Mouse (Mus musculus): ENCODE data around the gene Ncor1. TPM values are rescaled to one million over a fixed set of nuclear protein-coding genes. Genes with fewer than 3 reads are reported as not detected.
"Not testable (repeated sequence)": the region's sequence is repeated elsewhere in the genome, so short reads cannot be mapped to it uniquely, and the experiment has no call there.

Gene Ncor1
- polyA plus RNA-seq, 1 experiment from 2014 or later: 148 TPM

DNA sequence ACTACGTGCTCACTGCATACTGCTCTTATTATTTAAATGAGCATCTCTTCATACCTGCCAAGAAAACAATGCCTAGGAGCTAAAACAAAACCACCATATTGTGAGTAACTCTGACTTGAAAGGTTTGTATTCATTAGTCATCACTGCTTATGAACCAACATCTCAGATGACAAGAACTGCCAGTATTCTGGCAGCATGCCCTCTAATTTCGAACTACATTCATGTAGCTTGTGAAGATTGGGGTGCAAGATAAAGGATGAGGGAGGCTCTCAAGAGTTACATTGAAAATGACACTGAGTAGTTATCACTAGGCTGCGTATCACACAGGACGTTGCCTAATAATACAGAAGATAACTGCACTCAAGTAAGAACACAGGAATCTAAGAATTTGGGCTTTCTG, 126.1 kb downstream of the Ncor1 start:
- Histone ChIP-seq H3K4me3 (no peak overlapping the region), H3K4me1 (no peaks in the 10 kb centered on the region), H3K27me3 (no peaks in the 10 kb centered on the region), H3K27ac (no peak overlapping the region), H3K4me2 (no peak overlapping the region), H3K36me3 (peaks cover 83% of the 10 kb centered on the region), H3K9ac (no peak overlapping the region), H3K9me3 (no peaks in the 10 kb centered on the region)
- 82% methylated on average over 4 of the region's 4 CpGs for WGBS
- no peak for ATAC-seq (ENCODE audit: insufficient number of reproducible peaks, low FRiP score, low TSS enrichment, low read depth)

DNA sequence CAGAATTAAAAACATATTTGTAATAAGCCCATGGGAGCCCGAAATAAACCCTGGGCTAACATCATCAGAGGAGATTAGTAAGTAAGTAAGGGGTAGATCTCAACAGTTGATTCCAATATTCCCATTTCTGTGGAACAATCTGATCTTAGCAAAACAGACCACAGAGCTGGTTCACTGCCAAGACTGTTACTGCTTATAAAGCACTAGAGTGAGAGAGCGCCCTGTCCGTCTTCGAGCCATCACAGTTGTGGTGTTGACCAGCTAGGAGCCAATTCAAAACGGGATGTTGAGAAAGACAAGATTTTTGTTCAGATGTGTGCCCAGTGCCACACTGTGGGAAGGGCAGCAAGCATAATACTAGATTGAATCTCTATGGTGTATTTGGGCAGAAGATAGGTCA, 127.2 kb downstream of the Ncor1 start:
- Histone ChIP-seq H3K9me3 (no peaks in the 10 kb centered on the region), H3K9ac (no peak overlapping the region), H3K4me1 (no peaks in the 10 kb centered on the region), H3K27me3 (no peaks in the 10 kb centered on the region), H3K4me3 (no peak overlapping the region), H3K4me2 (no peak overlapping the region), H3K27ac (no peak overlapping the region), H3K36me3 (peaks cover 83% of the 10 kb centered on the region)
- no peak for ATAC-seq (ENCODE audit: insufficient number of reproducible peaks, low FRiP score, low TSS enrichment, low read depth)
- WGBS: 63% methylated on average over 5 of the region's 5 CpGs

DNA sequence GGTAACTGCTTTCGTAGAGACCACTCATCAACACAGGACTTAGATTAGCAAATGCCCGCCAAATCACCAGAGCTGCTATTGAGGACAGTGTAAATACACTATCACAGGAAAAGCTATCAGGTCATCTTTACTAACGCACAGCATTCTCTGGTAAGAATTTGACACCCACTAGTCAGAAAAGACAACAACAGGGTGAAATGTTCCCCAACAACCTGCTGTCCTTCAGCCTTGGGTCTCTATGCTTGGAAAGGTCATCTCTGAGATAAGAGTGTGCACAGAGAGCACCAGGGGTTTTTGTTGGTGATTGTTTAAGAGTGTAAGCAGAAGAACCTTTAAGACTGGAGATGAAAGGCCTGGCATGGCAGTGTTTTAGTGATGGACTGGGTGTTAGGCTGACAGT, 134.7 kb downstream of the Ncor1 start:
- no peak overlapping the region for H3K4me3 ChIP-seq
- H3K27me3 ChIP-seq: no peaks in the 10 kb centered on the region
- peaks cover 74% of the 10 kb centered on the region for H3K36me3 ChIP-seq
- no peaks in the 10 kb centered on the region for H3K9me3 ChIP-seq
- H3K9ac ChIP-seq: no peak overlapping the region
- 83% methylated on average over 3 of the region's 3 CpGs for WGBS
- H3K4me2 ChIP-seq: no peak overlapping the region
- ATAC-seq (ENCODE audit: insufficient number of reproducible peaks, low FRiP score, low TSS enrichment, low read depth): no peak
- H3K27ac ChIP-seq: no peak overlapping the region
- no peaks in the 10 kb centered on the region for H3K4me1 ChIP-seq

DNA sequence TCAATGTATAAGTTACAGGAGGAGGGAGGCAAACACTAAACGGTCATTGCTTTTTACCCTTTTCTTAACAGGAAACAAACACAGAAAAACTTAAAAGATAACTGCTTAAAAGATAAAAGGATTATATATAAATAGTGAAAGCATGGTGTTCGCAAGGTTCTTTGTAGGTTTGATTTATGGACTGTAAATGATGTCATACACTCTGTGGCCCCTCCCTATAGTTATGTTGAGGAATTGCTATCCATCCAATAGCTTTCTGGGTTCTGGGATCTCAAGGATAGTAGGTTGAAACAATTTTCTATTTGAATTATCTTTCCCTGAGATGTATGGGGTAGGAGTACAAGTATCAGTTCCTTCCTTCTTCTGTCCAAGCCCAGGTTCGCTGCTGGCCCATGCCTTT, 138.2 kb downstream of the Ncor1 start:
- Histone ChIP-seq H3K9ac (no peak overlapping the region), H3K9me3 (no peaks in the 10 kb centered on the region), H3K4me3 (no peak overlapping the region), H3K4me1 (no peaks in the 10 kb centered on the region), H3K27me3 (no peaks in the 10 kb centered on the region), H3K36me3 (peaks cover 73% of the 10 kb centered on the region), H3K4me2 (no peak overlapping the region), H3K27ac (no peak overlapping the region)
- ATAC-seq (ENCODE audit: insufficient number of reproducible peaks, low FRiP score, low TSS enrichment, low read depth): no peak
- WGBS: 77% methylated on average over 3 of the region's 3 CpGs

DNA sequence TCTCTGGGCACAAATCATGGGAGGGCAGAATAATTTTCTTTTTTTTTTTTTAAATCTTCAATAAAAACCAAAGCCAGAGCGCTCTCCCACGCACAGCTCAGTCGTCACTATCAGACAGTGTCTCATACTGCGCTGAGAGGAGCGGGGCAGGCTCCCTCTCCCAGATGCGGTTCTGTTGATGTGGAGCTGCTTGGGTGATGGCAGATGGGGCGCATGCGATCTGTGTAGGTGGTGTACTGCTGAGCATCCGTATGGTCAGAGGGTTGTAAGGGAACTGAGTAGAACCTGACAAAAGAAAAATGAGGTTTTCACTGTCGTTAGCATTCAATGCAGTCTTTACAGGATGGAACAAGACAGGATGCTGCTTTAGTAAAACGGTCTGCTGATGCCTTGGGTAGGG, 140.6 kb downstream of the Ncor1 start:
- Histone ChIP-seq H3K9ac (no peak overlapping the region), H3K36me3 (peaks cover 81% of the 10 kb centered on the region), H3K4me1 (no peaks in the 10 kb centered on the region), H3K4me3 (no peak overlapping the region), H3K4me2 (no peak overlapping the region), H3K27ac (no peak overlapping the region), H3K9me3 (no peaks in the 10 kb centered on the region), H3K27me3 (no peaks in the 10 kb centered on the region)
- 87% methylated on average over 11 of the region's 11 CpGs for WGBS
- ATAC-seq (ENCODE audit: insufficient number of reproducible peaks, low FRiP score, low TSS enrichment, low read depth): no peak

DNA sequence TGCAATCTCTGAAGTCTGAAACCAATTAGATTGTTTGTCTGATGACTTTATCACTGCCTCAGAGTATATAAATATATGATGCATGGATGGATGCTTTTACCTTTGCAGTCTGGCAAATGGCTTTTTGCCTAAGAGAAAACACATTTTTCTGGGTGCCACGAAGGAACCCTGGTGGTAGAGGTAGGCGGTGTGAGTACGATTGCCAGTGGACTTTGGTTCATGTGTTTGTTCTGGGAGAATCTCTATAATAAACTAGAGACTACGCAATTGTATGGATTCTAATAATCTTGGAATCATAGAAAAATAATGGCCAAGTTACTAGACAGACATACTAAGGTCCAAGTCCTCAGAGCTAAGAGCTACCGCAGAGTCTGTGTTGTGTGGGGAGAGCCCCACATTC, 143.4 kb downstream of the Ncor1 start:
- H3K27ac ChIP-seq: no peak overlapping the region
- H3K4me1 ChIP-seq: no peaks in the 10 kb centered on the region
- peaks cover 73% of the 10 kb centered on the region for H3K36me3 ChIP-seq
- H3K9me3 ChIP-seq: no peaks in the 10 kb centered on the region
- no peak for ATAC-seq (ENCODE audit: insufficient number of reproducible peaks, low FRiP score, low TSS enrichment, low read depth)
- H3K27me3 ChIP-seq: no peaks in the 10 kb centered on the region
- H3K4me3 ChIP-seq: no peak overlapping the region
- 93% methylated on average over 5 of the region's 5 CpGs for WGBS
- no peak overlapping the region for H3K9ac ChIP-seq
- H3K4me2 ChIP-seq: no peak overlapping the region

DNA sequence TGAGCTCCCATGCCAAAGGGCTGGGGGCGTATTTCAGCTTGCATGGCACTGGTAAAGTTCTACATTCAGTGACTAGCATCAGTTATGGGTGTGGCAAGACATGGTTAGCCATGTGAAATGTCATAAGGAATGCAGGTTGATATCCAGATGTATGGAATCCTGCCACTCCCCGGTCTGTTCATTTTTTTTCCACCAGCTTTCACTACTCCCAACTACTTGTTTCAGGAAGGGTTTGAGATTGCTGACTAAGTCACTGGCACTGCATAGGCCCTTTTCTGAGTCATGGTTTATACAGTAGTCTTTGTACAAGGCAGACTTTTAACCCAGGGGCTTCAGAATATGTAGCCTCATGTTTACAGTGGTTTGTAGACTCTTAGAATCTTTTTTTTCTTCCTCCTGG, 149.0 kb downstream of the Ncor1 start:
- Histone ChIP-seq H3K36me3 (peaks cover 40% of the 10 kb centered on the region), H3K4me3 (no peak overlapping the region), H3K27me3 (no peaks in the 10 kb centered on the region), H3K27ac (no peak overlapping the region), H3K4me2 (no peak overlapping the region), H3K4me1 (no peaks in the 10 kb centered on the region), H3K9ac (no peak overlapping the region), H3K9me3 (no peaks in the 10 kb centered on the region)
- 90% methylated on average over 2 of the region's 2 CpGs for WGBS
- ATAC-seq (ENCODE audit: insufficient number of reproducible peaks, low FRiP score, low TSS enrichment, low read depth): no peak

DNA sequence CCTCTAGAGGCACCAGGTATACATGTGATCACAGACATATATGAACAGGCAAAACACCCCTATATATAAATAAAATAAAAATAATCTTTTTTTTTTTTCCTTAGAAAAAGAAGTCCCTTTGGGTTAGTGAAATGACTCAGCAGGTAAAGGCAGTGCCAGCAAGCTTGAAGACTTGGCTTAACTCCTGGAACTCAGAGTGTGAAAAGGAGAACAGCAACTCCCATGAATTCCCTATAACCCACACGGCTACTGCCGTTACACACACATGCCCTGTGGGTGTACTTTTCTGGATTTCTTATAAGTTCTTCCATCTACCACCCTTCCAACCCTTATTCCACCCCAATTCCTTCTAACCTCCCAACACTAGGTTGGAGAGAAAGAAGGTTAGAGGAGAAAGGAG, 152.5 kb downstream of the Ncor1 start:
- Histone ChIP-seq H3K4me1 (no peaks in the 10 kb centered on the region), H3K36me3 (peaks cover 17% of the 10 kb centered on the region), H3K4me2 (no peak overlapping the region), H3K27ac (no peak overlapping the region), H3K4me3 (no peak overlapping the region), H3K9ac (no peak overlapping the region), H3K27me3 (no peaks in the 10 kb centered on the region), H3K9me3 (no peaks in the 10 kb centered on the region)
- ATAC-seq (ENCODE audit: insufficient number of reproducible peaks, low FRiP score, low TSS enrichment, low read depth): no peak
- 58% methylated on average over 2 of the region's 2 CpGs for WGBS

DNA sequence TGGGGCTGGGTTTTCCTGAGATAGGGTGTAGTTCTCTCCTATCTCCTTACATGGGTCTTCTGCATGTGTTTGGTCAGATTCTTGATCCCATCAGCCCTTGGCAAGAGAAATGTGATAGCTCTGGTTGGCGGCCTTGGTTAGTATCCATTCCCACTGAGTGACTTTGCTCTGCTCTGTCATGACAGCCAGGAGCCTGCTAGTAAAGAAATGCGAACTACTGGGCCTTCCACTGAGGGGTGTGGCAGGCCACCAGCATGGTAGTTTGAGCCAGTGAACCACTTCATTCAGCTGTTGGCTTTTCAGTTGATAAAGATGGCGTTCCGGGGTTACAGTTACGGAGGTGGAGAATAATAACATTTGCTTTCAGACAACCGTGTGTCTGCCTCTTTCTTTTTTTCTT, 159.5 kb downstream of the Ncor1 start:
- H3K27me3 ChIP-seq: no peaks in the 10 kb centered on the region
- no peaks in the 10 kb centered on the region for H3K9me3 ChIP-seq
- no peak overlapping the region for H3K27ac ChIP-seq
- ATAC-seq (ENCODE audit: insufficient number of reproducible peaks, low FRiP score, low TSS enrichment, low read depth): no peak
- H3K4me1 ChIP-seq: no peaks in the 10 kb centered on the region
- H3K36me3 ChIP-seq: peaks cover 20% of the 10 kb centered on the region
- no peak overlapping the region for H3K4me2 ChIP-seq
- 84% methylated on average over 6 of the region's 6 CpGs for WGBS
- no peak overlapping the region for H3K4me3 ChIP-seq
- H3K9ac ChIP-seq: no peak overlapping the region

DNA sequence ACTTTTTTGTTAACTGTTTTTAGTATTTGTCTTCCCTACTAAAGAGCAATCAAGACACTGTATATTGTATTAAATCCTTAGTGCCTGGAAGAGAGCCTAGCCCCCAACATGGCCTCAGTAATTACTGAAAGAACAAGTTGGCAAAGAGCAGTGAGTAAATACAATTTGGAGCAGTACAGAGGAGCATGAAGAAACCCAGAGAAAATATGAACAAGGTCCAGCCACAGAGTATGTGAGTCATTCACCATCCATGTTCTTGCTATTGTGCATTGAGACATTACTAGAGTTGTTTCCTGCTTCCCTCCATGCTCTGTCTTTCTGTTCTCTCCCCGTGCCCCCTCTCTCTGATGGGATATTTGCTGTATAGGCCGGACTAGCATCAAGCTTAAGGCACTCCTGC, 164.2 kb downstream of the Ncor1 start:
- no peak overlapping the region for H3K4me3 ChIP-seq
- peaks cover 51% of the 10 kb centered on the region for H3K36me3 ChIP-seq
- no peak overlapping the region for H3K9ac ChIP-seq
- whole genome bisulfite sequencing: 88% methylated on average over 2 of the region's 2 CpGs
- H3K4me2 ChIP-seq: no peak overlapping the region
- H3K4me1 ChIP-seq: no peaks in the 10 kb centered on the region
- no peak overlapping the region for H3K27ac ChIP-seq
- H3K9me3 ChIP-seq: no peaks in the 10 kb centered on the region
- no peak for ATAC-seq (ENCODE audit: insufficient number of reproducible peaks, low FRiP score, low TSS enrichment, low read depth)
- no peaks in the 10 kb centered on the region for H3K27me3 ChIP-seq

DNA sequence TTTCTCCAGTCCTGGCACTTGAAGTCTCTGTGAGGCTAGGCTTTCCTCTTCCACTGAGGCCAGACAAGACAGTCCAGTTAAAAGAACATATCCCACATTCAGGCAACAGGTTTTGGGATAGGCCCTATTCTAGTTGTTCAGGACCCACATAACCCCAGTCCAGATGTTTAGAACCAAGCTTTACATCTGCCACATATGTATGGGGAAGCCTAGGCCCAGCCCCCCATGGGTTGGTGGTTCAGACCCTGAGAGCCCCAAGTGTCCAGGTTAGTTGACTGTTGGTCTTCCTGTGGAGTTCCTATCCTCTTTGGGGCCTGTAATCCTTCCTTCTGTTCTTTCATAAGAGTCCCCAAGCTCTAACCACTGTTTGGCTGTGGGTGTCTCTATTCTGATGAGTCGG, 170.6 kb downstream of the Ncor1 start:
- peaks cover 50% of the 10 kb centered on the region for H3K36me3 ChIP-seq
- no peak for ATAC-seq (ENCODE audit: insufficient number of reproducible peaks, low FRiP score, low TSS enrichment, low read depth)
- no peaks in the 10 kb centered on the region for H3K27me3 ChIP-seq
- no peak overlapping the region for H3K4me2 ChIP-seq
- H3K4me3 ChIP-seq: no peak overlapping the region
- no peaks in the 10 kb centered on the region for H3K9me3 ChIP-seq
- 93% methylated on average over 1 of the region's 1 CpGs for WGBS
- H3K27ac ChIP-seq: no peak overlapping the region
- H3K4me1 ChIP-seq: no peaks in the 10 kb centered on the region; the same call in 1 of the 2 replicates
- H3K9ac ChIP-seq: no peak overlapping the region

DNA sequence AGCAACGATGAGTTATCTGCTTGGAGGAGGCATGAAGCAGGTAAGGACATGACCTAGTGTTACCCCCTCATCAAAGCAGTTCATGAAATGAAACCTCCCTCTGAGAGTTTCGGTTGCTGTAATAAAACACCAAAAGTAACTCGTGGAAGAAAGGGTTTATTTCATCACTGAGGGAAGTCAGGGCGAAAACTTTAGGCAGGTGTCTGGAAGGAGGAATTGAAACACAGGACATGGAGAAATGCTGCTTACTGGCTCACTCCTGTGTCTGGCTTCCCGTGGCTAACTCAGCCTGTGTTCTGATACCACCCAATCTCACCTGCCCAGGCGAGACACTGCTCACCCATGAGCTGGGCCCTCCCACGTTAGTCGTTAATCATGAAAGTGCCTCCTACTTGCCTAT, 173.3 kb downstream of the Ncor1 start:
- Histone ChIP-seq H3K4me2 (no peak overlapping the region), H3K4me1 (peaks cover 4% of the 10 kb centered on the region; the same call in 1 of the 2 replicates), H3K9me3 (no peaks in the 10 kb centered on the region), H3K27me3 (no peaks in the 10 kb centered on the region), H3K4me3 (no peak overlapping the region), H3K36me3 (peaks cover 33% of the 10 kb centered on the region), H3K27ac (no peak overlapping the region), H3K9ac (no peak overlapping the region)
- ATAC-seq (ENCODE audit: insufficient number of reproducible peaks, low FRiP score, low TSS enrichment, low read depth): no peak
- 63% methylated on average over 8 of the region's 8 CpGs for WGBS

DNA sequence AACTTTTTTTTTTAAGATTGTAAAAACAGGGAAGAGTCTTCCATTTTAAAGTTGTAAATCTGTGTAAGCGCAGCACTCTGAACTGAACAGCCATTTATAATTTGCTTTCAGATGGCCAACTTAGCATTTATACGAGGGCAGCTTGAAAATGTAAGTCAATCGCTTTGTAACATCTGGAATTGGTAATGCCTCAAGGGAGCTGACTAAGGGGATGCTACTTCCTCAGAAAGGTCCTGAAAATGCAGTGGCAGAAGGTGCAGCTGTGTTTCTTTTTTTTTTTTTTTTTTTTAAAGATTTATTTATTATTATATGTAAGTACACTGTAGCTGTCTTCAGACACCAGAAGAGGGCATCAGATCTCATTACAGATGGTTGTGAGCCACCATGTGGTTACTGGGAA, 174.3 kb downstream of the Ncor1 start:
- H3K4me3 ChIP-seq; ATAC-seq (ENCODE audit: insufficient number of reproducible peaks, low FRiP score, low TSS enrichment, low read depth); H3K4me1 ChIP-seq; H3K27ac ChIP-seq; H3K9me3 ChIP-seq; H3K27me3 ChIP-seq; H3K9ac ChIP-seq; H3K4me2 ChIP-seq: not testable (repeated sequence)
- peaks cover 28% of the 10 kb centered on the region for H3K36me3 ChIP-seq
- WGBS: 43% methylated on average over 3 of the region's 3 CpGs
